Mouse (Mus musculus) lung, adult 18-20 months (tissue): ENCODE data around the gene Rhobtb3.
"Not testable (repeated sequence)": the region's sequence is repeated elsewhere in the genome, so short reads cannot be mapped to it uniquely, and the experiment has no call there.

ENCODE experiments used
- DNase-seq, 2 experiments: peaks; one replicate each; pipeline ENCODE4 v3.0.0; 2022; ENCODE audit warnings: mixed read lengths in 2 of 2

Rhobtb3 gene

DNA sequence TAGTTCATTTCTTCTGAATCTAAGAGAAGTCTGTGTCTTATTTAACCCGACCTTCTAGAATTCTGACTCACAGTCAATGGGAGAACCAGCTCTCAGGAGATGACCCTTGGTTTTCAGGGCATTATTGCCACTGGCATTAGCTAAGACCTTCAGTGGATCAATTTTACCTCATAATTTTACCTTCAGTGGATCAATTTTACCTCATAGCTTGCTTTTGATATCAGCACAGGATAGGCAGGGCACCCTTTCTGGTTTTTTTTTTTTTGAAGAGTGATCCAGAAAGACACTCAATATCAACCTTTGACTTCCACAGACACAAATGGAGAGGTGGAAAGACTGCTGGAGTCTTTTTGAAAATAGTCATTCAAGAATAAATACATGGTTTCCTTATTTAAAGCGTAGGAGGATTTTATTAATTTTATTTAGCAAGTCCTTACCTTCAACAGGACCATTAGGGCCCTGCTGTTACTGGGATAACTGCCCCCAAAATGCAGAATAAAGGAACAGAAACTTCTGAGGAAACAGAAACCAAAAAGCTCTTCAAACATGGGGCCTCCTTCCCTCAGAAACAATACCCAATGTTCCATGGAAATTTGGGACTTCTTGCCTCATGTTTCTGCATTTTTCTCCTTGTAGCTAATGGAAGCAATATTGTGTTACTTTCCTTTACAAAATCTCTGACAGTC, 98.7 kb downstream of the Rhobtb3 start:
- DNase-seq = no peak

DNA sequence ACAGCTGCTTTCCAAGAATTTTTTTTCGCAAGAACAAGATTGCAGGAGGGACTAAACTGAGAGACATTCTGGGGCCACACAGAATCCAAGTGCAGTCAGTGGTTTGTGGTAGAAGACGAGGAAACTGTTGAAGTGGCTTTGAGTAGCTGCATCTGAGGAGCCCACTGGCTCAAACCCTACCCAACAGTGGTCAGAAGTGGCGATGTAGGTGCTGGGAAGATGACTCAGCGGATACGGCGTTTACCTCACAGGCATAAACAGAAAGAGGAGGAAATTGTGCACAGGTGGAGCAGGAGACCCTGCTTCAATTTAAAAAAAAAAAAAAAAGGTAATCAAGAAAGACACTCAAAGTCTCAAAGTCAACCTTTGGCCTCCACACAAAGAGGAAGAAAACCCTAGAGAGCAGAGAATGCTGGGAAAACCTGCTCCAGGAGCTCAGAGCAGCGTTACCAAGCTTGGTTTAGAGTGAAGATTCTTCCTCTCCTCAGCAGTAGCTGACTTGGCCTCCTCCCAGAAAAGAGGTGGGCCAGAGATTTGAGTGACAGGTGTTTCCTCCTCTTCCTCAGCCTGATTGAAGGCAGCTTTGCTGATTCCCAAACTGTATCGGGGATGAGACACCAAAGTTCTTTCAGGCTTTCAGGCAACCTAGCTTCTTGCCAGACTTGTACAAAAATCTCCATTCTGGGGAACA, 99.6 kb downstream of the Rhobtb3 start:
- peak in 1 of 2 experiments; percentile 30 for DNase-seq

DNA sequence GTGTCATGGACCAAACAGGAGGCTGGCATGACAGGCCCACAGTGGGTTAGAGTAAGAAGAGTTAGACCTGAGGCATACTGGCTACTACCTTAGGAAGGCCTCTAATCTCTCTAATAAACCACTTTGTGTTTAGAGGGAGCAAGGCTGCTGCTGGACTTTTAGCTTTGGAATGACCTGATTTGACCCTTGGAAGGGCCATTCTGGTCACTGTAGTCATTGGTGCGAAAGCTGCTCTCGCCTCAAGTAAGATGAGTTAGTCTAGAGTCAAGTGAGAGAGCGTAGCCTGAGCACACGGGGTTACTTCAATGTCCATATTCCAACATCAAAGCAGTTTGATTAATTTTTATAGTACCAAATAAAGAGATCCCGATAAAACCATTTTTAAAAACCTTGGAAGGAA, 100.4 kb downstream of the Rhobtb3 start:
- no peak for DNase-seq

- no peak for DNase-seq
Observed at GRCm38 (mm10) chr13:75841950-75842349, 101.8 kb downstream of the Rhobtb3 start.

GRCm38 (mm10) chr13:75840752-75841285, 102.9 kb downstream of the Rhobtb3 start:
- DNase-seq = no peak

DNA sequence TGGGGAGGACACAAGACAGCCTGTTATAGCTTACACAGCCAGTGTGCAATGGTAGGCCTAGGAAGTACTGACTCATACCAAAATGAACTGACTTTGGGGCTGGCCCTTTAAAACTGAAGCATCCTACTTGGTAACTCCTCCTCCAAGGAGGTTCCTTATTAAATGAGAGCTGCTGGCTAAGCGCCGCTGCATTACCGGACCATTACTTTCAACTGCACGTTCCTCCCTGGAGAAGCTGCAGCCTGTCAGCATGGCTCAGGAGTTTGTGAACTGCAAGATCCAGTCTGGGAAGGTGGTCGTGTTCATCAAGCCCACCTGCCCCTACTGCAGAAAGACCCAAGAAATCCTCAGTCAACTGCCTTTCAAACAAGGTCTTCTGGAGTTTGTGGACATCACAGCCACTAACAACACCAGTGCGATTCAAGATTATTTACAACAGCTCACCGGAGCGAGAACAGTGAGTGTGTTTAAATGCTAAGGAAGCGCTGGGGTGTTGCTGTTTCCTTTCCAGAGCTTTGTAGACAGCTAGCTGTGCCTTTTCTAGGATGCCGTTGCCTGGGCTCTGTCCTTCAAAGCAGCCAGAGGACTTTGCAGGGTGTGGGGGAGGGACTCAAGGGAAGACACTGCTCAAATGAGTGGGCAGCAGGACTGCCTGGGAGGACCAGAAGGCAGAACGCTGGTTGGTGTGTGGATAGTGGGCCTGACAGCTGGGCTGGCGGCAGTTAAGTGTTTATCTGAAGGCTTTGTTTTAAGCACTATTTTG, 103.8 kb downstream of the Rhobtb3 start, which contains the start of gene Glrx:
TSS of gene Glrx (plus strand) at position 150 of the 763 bp plus-strand sequence.
- DNase-seq = peak; percentile 79 to 81

DNA sequence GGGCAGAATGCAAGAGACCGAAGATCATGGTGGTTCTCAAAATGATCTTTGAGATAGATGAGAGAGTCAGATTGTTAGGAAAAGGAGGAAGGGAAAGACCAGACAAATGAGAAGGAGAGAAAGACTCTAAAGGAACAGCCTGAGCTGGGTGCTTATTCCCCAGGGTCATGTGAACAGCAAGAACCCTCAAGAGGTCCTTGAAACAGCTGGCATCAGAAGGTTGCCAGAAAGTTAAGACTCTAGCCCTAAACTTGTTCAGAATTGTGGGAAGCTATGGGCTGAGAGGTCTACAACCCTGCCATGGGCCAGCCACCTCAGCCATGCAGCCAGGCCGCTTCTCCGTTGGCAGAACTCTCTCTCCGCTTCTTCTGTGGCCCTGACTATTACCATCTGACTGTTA, 105.2 kb downstream of the Rhobtb3 start:
- peak; percentile 26 to 54 for DNase-seq

GRCm38 (mm10) chr13:75835461-75835860, 108.3 kb downstream of the Rhobtb3 start:
- peak; percentile 42 to 62 for DNase-seq

DNA sequence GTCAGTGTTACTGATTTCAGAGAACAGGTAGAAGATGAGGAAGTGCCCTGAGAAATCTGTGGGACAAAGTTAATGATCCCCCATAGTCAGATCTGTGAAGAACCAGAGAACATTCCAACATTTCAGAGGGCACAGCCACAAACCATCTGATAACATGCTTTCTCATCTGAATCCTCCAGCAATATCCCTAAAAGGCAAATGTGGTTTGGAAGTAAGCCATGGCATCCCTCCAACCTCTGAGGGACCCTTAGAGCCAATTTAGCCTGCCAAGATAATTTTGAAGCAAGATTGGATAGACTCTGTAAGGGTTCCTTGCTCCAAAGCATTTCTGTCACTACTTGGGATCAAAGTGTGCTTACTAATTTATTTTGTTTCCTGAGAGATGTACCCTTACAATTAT, 110.2 kb downstream of the Rhobtb3 start:
- DNase-seq = no peak

DNA sequence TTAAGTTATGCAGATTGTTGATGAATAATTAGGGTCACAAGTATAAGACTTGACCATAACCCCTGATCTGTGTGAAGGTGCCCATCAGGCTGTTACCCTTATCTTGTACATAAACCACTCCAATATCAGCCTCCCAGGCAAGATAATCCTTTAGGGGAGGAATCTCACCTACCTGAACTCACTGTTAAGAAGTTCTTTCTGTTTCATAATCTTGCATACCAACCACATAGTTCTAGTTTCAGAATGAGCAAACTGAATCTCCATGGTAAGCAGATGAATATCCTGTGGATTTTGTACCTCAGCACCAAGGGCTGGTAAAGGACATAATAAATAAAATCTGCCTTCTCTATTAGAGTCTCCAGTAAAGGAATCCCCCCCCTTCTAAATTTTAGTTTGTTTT, 111.0 kb downstream of the Rhobtb3 start:
- DNase-seq = no peak

DNA sequence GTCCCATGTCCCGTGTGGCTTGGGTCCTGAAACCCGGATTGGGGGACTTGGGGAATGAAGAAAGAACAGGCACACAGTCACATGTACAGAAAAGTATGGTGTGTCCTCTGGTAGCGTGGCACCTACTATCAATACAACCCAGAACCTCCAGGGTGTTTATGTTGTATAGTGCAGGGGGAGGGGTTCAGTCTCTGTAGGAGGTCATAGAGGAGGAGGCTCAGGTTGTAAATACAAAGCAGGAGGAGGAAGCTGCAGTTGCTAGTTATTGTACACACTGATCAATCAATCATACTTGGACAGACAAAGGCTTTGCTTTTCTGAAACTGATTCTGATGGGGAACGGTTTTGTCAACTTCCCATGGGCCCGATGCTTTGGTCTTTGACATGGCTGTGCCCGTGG, 112.0 kb downstream of the Rhobtb3 start:
- DNase-seq = no peak

- DNase-seq = no peak
Observed at GRCm38 (mm10) chr13:75830708-75831107, 113.0 kb downstream of the Rhobtb3 start.

DNA sequence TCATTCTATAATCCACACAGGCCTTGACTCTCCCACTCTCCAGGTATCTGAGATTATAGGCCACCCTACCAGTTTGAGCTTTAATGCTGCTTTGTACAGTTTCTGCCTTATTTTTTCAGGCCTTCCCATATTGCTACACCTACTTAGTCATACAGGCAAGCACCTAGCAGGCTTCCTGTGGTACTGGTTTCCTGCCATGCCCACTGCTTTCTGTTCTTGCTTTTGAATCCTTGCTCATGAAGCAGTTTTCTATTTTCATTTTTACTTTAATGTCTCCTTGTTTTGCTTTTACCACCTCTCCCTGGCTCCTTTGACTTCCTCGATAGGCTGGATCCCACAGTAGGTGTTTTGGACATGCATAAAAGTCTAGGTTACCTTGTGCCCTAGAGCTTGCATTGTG, 118.3 kb downstream of the Rhobtb3 start:
- DNase-seq = no peak

DNA sequence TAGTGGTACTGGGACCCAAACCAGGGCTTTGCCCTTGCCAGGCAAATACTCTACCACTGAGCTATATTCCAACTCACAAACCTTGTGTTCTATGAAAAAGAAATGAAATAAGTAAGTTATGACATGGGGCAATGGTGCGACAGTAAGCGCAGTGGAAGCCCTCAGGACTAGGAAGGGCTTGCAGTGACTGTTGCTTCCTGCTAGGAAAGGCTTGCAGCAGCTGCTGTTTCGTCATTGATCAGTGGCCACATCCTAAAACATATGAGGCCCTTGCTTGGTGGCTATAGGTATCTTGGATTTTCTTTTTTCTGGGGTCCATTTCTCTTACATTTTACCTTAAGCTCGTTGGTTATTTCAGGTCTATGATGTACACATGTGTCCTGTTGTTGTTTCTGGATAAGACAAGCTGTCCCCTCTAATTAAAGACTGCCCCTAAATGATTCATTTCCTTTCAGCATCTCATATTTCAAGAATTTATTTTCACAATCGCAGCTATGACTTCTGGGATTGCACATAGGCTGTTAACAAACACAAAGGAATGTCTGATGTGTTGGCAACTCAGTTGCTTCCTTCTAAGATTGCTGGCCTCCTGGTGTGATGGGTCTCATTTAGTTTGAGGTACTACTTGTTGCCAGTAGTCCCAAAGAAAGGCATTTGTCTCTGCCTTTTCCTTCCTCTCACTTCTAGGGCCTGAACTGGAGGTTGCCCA, 119.0 kb downstream of the Rhobtb3 start:
- DNase-seq = no peak

DNA sequence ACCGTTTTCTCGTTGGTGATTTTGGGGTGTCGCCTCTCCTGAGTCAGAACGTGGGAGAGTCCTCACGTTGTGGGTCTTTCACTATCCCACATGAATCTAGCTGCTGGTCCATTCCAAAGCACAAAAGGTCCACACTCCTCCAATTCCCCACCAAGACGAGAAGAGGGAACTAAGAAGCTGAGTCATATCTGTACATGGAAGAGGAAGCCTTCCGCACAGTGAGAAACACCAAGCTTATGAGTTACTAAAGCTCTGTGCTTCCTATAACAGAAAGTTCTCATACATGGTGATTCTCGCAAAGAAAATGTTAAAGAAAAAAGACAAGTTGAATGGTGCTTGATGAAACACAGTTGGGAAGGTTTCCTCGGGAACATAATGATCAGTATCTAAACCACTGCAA, 120.5 kb downstream of the Rhobtb3 start:
- no peak for DNase-seq

GRCm38 (mm10) chr13:75822366-75822765, 121.4 kb downstream of the Rhobtb3 start:
- not testable (repeated sequence) for DNase-seq

GRCm38 (mm10) chr13:75819898-75820297, 123.8 kb downstream of the Rhobtb3 start:
- DNase-seq = no peak
